In the genomic region with DNA sequence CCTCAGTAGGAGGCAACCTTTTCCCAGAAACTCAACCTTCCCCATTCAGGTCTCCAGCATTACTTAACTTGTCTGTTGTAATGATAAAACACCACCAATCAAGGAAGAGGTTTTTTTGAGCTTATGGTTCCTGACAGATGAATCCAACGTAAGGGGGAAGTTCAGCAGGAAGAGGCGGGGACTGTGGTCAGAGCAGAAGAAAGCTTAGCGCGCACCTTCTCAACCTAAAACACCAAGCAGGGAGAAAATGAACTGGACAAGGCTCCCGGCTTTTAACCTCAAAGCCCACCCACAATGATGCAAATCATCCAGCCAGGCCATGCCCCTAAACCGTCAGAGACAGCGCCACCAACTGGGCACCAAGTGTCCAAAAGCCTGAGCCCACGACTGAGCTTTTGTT, we compare ENCODE assay signal across 30 mouse cellular contexts.
DNase-seq lines count a peak whose midpoint lies in the region; ATAC-seq and TF ChIP-seq lines count a peak whose summit lies in the region.
"Had no signal": no experiment of that assay in that cellular context is flagged by ENCODE, and none has a peak within 500 bp of the region (broad histone marks: within the 10 kb centered on the region; RNA-seq: fewer than 3 reads in every experiment).

No protein-coding gene starts in this region.

- peaks cover 4% of the 10 kb centered on the region for H3K9me3 ChIP-seq in kidney, embryonic 16.5 days (ENCODE audit: low read length)
- H3K9me3 ChIP-seq in E14TG2a.4 (ENCODE audit: low read length), result peaks cover 18% of the 10 kb centered on the region
- H3K9me3 ChIP-seq: heart, embryonic 15.5 days; limb, embryonic 15.5 days; neural tube, embryonic 13.5 days had no signal

- no peak for ATAC-seq in kidney, embryonic 16.5 days (ENCODE audit: low FRiP score, low TSS enrichment)
- ATAC-seq in megakaryocyte progenitor cell, adult 5-6 weeks (replicated peaks; ENCODE audit: poor library complexity), result peak; percentile 56
- ATAC-seq: activated CD4-positive, CD25-positive, alpha-beta regulatory T cell, adult 4 months; CD4-positive, CD25-positive, alpha-beta regulatory T cell, adult 4 months; forebrain, embryonic 14.5 days; intestine, embryonic 16.5 days; Patski had no signal

- H3K36me3 ChIP-seq in kidney, embryonic 16.5 days (ENCODE audit: insufficient read depth, low read length), result no peaks in the 10 kb centered on the region
- no peaks in the 10 kb centered on the region for H3K36me3 ChIP-seq in E14TG2a.4 (ENCODE audit: insufficient read depth, low read length)
- H3K36me3 ChIP-seq: heart, embryonic 15.5 days; hindbrain, embryonic 12.5 days; limb, embryonic 15.5 days; neural tube, embryonic 13.5 days had no signal

- no peak overlapping the region for H3K4me3 ChIP-seq in kidney, embryonic 16.5 days (ENCODE audit: low read length)
- no peak overlapping the region for H3K4me3 ChIP-seq in E14TG2a.4 (replicated peaks; ENCODE audit: low read length)
- H3K4me3 ChIP-seq: gastrocnemius, adult 2 months; heart, adult 2 months; heart, embryonic 15.5 days; hindbrain, embryonic 12.5 days; limb, embryonic 15.5 days; neural tube, embryonic 13.5 days had no signal

- H3K4me1 ChIP-seq in kidney, embryonic 16.5 days (ENCODE audit: insufficient read depth, low read length), result peaks cover 17% of the 10 kb centered on the region
- peaks cover 33% of the 10 kb centered on the region for H3K4me1 ChIP-seq in E14TG2a.4 (replicated peaks; ENCODE audit: low read depth, low read length)
- H3K4me1 ChIP-seq: heart, embryonic 15.5 days; hindbrain, embryonic 12.5 days had no signal

- no peak overlapping the region for H3K4me2 ChIP-seq in kidney, embryonic 16.5 days (replicated peaks; ENCODE audit: low read depth, low read length)
- H3K4me2 ChIP-seq: heart, embryonic 15.5 days; hindbrain, embryonic 12.5 days; limb, embryonic 15.5 days; midbrain, embryonic 11.5 days; neural tube, embryonic 13.5 days had no signal

- no peak overlapping the region for H3K9ac ChIP-seq in kidney, embryonic 16.5 days (replicated peaks; ENCODE audit: low read length)
- H3K9ac ChIP-seq: heart, embryonic 15.5 days; hindbrain, embryonic 12.5 days; limb, embryonic 15.5 days; liver, embryonic 14.5 days; neural tube, embryonic 13.5 days had no signal

- peak; percentile 37 for TF ChIP-seq CTCF in E14TG2a.4 (conservative IDR thresholded peaks at IDR 0.05; ENCODE audit: low read length)

- H3K27ac ChIP-seq in kidney, embryonic 16.5 days (ENCODE audit: low read length), result peak overlapping the region; percentile 93; the same call in 1 of the 2 replicates
- H3K27ac ChIP-seq: gastrocnemius, adult 2 months; heart, adult 2 months; heart, embryonic 15.5 days; hindbrain, embryonic 12.5 days; limb, embryonic 15.5 days; liver, embryonic 14.5 days; neural tube, embryonic 13.5 days had no signal

- 66% methylated on average over 8 of the region's 8 CpGs for WGBS in kidney, embryonic 16.5 days

- H3K27me3 ChIP-seq in kidney, embryonic 16.5 days (ENCODE audit: insufficient read depth, low read length), result no peaks in the 10 kb centered on the region
- no peaks in the 10 kb centered on the region for H3K27me3 ChIP-seq in E14TG2a.4 (ENCODE audit: insufficient read depth, low read length)
- H3K27me3 ChIP-seq: heart, embryonic 15.5 days; hindbrain, embryonic 12.5 days; limb, embryonic 15.5 days; neural tube, embryonic 13.5 days; Patski had no signal

- DNase-seq in kidney, adult 18-20 months, result no peak
- peak; percentile 90 for DNase-seq in R1 (ENCODE audit: low read depth, low spot score)
- DNase-seq in heart, adult 8-10 months (ENCODE audit: low spot score), result no peak
- DNase-seq in spleen, postnatal 10 days (ENCODE audit: low spot score in 2 of 2), result no peak
- DNase-seq: adrenal gland, postnatal 10 days; cerebellum, adult 11 months; cerebellum, adult 9-10 months; cerebellum, postnatal 36 days; gastrocnemius, adult 2 months; gastrocnemius, postnatal 36 days; heart, adult 2 months; kidney, adult 9 months; layer of hippocampus, postnatal 36 days; left cerebral cortex, postnatal 4 days; lung, adult 2 months; lung, postnatal 14 days had no signal
